Mouse (Mus musculus) intestine, embryonic 14.5 days (tissue): Measurements from ENCODE around the gene Id2. TPM values are rescaled to one million over a fixed set of nuclear protein-coding genes. Genes with fewer than 3 reads are reported as not detected.

ENCODE experiments used
- ATAC-seq: fragments of 200-750 bp; cut with Nextera tagmentation; replicated peaks from 2 replicates; pipeline ENCODE4 v1.8.0; 2017; ENCODE audit warnings: low read depth, moderate number of reproducible peaks, moderate TSS enrichment, moderate library complexity; ENCODE audit not compliant: low FRiP score, low TSS enrichment
- DNase-seq: peaks from one replicate; pipeline ENCODE4 v3.0.0-alpha.2; 2018; ENCODE audit warnings: low spot score
- H3K27ac ChIP-seq: fragments of 300-500 bp; sonication (generic); 2 replicates; pipeline ENCODE4 v1.5.1; 2014; ENCODE audit warnings: low read depth, mild to moderate bottlenecking, control low read depth
- H3K27me3 ChIP-seq: fragments of 300-500 bp; sonication (generic); replicated peaks from 2 replicates; pipeline ENCODE4 v1.6.1; 2014; ENCODE audit warnings: low read length, control low read depth; ENCODE audit not compliant: control insufficient read depth, insufficient read depth
- H3K36me3 ChIP-seq: fragments of 300-500 bp; sonication (generic); 2 replicates; pipeline ENCODE4 v1.6.1; 2014; ENCODE audit warnings: low read length, control low read depth; ENCODE audit not compliant: control insufficient read depth, insufficient read depth
- H3K4me1 ChIP-seq: fragments of 300-500 bp; sonication (generic); replicated peaks from 2 replicates; pipeline ENCODE4 v1.6.1; 2014; ENCODE audit warnings: low read length, control low read depth, mixed read lengths; ENCODE audit not compliant: control insufficient read depth, insufficient read depth
- H3K4me2 ChIP-seq: fragments of 300-500 bp; sonication (generic); 2 replicates; pipeline ENCODE4 v1.6.1; 2014; ENCODE audit warnings: low read length
- H3K4me3 ChIP-seq: fragments of 300-500 bp; sonication (generic); 2 replicates; pipeline ENCODE4 v1.5.1; 2014; ENCODE audit warnings: low read depth, low read length, control low read depth, mixed read lengths
- H3K9ac ChIP-seq: fragments of 300-500 bp; sonication (generic); 2 replicates; pipeline ENCODE4 v1.6.1; 2014; ENCODE audit warnings: mild to moderate bottlenecking, low read length
- H3K9me3 ChIP-seq: fragments of 300-500 bp; sonication (generic); 2 replicates; pipeline ENCODE4 v1.6.1; 2016; ENCODE audit warnings: low read length, control low read depth; ENCODE audit not compliant: control insufficient read depth
- WGBS: fragments of 180-500 bp; shearing (Covaris S2); extraction: QIAGEN DNeasy Blood & Tissue Kit; methylation state at CpG from one replicate; pipeline ENCODE4 v1.1.7; 2014; 5-methylcytosine and 5-hydroxymethylcytosine counted together
- polyA plus RNA-seq: library from polyadenylated mRNA; unstranded; fragments of >200 nt; fragmentation: Nextera tagmentation; extraction: Ambion mirVana; gene quantifications from 2 replicates; pipeline ENCODE4 v1.2.1, GENCODE M21; 2014

Id2 gene
- polyA plus RNA-seq, 1 experiment from 2014 or later = 502 TPM

DNA sequence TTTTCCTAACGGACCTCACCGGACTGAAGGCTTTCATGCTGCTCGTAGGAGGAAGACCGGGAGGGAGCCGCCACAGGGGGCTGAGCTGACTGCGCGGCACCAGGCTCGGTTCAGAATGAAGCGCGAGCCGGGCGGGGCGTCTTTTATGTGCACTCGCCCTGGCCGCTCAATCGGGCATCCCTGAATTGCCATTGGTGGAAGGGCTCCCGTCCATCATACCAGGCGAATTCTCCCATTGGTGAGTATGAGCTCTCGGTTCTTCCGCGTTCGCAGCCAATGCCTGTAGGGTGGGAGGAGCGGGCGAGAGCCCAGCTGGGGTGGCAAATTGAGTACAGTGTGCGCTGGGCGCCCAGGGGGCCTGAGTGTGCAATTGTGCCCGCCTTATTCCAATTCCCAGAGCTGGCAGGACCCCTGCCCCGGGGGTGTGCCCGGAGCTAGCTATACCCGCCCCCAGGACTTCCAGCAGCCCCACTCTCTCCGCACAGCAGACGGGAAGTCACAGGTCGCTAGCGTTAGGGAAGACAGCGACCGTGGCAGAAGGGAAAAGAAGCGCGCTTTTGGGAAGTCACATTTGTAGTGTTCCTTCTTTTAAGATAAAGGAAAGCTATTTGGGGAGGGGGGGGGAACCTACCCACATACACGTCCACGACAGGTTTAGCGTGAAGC lies 833 bp downstream of the Id2 start:
- peak; percentile 79 for ATAC-seq

DNA sequence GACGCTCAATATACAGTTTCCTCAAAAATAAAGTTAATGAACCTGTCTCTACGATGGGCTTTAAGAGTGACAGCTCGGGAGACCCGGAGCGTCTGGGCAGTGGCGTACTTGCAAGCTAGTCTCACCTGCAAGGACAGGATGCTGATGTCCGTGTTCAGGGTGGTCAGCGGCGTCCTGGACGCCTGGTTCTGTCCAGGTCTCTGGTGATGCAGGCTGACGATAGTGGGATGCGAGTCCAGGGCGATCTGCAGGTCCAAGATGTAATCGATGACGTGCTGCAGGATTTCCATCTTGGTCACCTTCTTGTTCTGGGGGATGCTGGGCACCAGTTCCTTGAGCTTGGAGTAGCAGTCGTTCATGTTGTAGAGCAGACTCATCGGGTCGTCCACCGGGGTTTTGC lies 1.4 kb downstream of the Id2 start:
- H3K4me2 ChIP-seq = peak overlapping the region; percentile 89
- peak overlapping the region; percentile 93 for H3K9ac ChIP-seq
- 0% methylated on average over 19 of the region's 19 CpGs for WGBS
- no peaks in the 10 kb centered on the region for H3K9me3 ChIP-seq
- H3K4me3 ChIP-seq = peak overlapping the region; percentile 94
- peak overlapping the region; percentile 74 for H3K27ac ChIP-seq
- 0 out of 2 replicates have a peak, but pooled peaks cover 3% of the 10 kb centered on the region for H3K36me3 ChIP-seq
- no peaks in the 10 kb centered on the region for H3K27me3 ChIP-seq
- no peak for DNase-seq
- ATAC-seq = no peak
- H3K4me1 ChIP-seq = peaks cover 20% of the 10 kb centered on the region

More for the DNA sequence above, 833 bp downstream of the Id2 start:
- no peaks in the 10 kb centered on the region for H3K9me3 ChIP-seq
- H3K9ac ChIP-seq = peak overlapping the region; percentile 93
- DNase-seq = peak; percentile 98
- peak overlapping the region; percentile 89 for H3K4me2 ChIP-seq
- H3K27ac ChIP-seq = peak overlapping the region; percentile 99
- H3K27me3 ChIP-seq = no peaks in the 10 kb centered on the region
- peaks cover 22% of the 10 kb centered on the region for H3K4me1 ChIP-seq
- 0 out of 2 replicates have a peak, but pooled peaks cover 3% of the 10 kb centered on the region for H3K36me3 ChIP-seq
- WGBS = under 1% methylated on average over 41 of the region's 41 CpGs
- peak overlapping the region; percentile 94 for H3K4me3 ChIP-seq

- ATAC-seq = no peak
- peak overlapping the region; percentile 94 for H3K4me3 ChIP-seq
- 0 out of 2 replicates have a peak, but pooled peaks cover 3% of the 10 kb centered on the region for H3K36me3 ChIP-seq
- DNase-seq = peak; percentile 77
- peak overlapping the region; percentile 89 for H3K4me2 ChIP-seq
- under 1% methylated on average over 22 of the region's 22 CpGs for WGBS
- H3K27me3 ChIP-seq = no peaks in the 10 kb centered on the region
- H3K27ac ChIP-seq = peak overlapping the region; percentile 74
- H3K9ac ChIP-seq = peak overlapping the region; percentile 93
- H3K9me3 ChIP-seq = no peaks in the 10 kb centered on the region
- peaks cover 20% of the 10 kb centered on the region for H3K4me1 ChIP-seq
Observed at GRCm38 (mm10) chr12:25094621-25095521, 2.1 kb downstream of the Id2 start.

DNA sequence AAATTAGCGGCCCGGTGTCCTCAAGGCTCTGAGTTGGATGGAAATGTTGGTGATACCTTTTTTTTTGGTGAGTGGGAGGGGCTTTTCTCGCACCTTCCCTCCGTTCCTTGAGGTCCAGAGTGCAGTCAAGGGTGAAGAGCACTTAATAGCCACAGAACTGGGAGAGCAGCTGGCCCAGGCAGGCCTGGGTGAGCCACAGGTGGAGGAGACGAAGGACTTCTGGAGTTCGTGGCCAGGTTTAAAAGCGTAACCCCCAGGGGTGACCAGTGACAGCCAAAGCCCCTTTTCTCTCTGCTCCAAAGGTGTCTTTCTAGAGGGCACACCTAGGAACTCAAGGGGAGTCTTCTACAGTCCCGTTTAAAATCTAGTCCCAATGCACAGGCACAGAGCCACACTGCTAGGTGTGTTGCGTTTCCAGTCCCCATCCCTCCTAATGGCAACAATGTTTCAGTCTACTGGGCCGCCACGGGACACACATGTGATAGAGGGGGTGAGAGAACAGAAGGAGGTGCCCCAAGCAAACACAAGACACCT lies 3.6 kb downstream of the Id2 start:
- Histone ChIP-seq H3K9ac (peak overlapping the region; percentile 59), H3K27ac (peak overlapping the region; percentile 69), H3K4me1 (peaks cover 20% of the 10 kb centered on the region), H3K27me3 (no peaks in the 10 kb centered on the region), H3K36me3 (0 out of 2 replicates have a peak, but pooled peaks cover 3% of the 10 kb centered on the region), H3K4me2 (peak overlapping the region; percentile 67), H3K4me3 (peak overlapping the region; percentile 47), H3K9me3 (no peaks in the 10 kb centered on the region)
- no peak for DNase-seq
- WGBS = 14% methylated on average over 11 of the region's 11 CpGs
- no peak for ATAC-seq

DNA sequence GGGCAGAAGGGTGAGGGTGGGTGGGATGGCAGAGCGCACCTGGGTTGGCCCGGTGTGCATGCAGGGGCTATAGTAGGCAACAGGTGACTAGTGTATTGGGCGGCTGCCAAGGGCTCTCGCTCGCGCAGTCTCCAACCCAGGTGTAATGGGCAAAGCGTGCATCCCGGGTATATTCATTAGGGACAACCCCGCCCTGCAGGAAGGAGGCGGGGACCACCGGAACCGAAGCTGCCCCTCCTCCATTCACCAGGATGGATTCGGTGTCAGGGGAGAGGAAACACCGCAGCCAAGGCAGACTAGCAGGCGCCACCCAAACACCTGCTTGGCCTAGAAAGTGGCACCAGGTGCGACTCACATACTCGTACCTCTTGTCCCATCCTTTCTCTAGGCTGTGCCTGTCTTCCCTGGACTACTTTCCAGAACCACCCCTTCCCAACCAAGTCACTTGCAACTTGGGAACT lies 4.2 kb downstream of the Id2 start:
- H3K36me3 ChIP-seq = 0 out of 2 replicates have a peak, but pooled peaks cover 3% of the 10 kb centered on the region
- H3K9ac ChIP-seq = peak overlapping the region; percentile 59
- H3K27ac ChIP-seq = peak overlapping the region; percentile 69
- H3K4me1 ChIP-seq = peaks cover 18% of the 10 kb centered on the region
- H3K27me3 ChIP-seq = no peaks in the 10 kb centered on the region
- peak; percentile 53 for ATAC-seq
- H3K4me3 ChIP-seq = peak overlapping the region; percentile 47
- H3K9me3 ChIP-seq = no peaks in the 10 kb centered on the region
- peak; percentile 88 for DNase-seq
- WGBS = 4% methylated on average over 15 of the region's 17 CpGs
- peak overlapping the region; percentile 67 for H3K4me2 ChIP-seq

DNA sequence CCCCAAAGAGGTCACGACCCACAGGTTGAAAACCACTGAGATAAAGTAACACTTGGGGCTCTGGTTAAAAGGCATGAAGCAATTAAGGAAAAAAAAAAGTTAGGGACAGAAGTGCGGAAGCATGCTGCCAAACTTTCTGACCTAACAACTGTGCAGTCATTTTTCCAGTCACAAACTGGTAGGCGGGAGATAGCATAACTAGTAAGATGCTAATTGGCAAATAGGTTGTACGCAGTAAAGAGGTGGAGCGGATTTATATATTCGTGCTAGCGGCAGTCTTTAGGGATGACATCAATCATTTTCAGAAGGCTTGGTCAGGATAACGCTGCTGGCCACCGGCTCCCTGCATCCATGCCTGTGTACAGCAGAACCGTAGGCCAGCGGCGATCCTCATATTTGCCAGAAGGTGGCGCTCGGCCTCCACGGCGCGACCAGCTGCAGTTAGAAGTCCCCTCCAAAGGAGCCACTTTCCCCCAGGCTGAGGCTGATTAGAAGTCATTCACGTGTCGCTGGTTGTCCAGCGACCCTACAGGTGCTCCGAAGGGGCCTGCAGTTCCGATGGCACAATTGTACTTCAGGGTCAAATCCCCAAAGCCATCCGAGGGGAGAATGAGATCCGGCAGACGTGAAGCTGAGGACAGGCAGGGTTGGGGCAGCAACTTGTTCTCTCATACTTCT lies 4.8 kb downstream of the Id2 start:
- DNase-seq = peak; percentile 97
- ATAC-seq = peak; percentile 58
- Histone ChIP-seq H3K36me3 (0 out of 2 replicates have a peak, but pooled peaks cover 3% of the 10 kb centered on the region), H3K27ac (peak overlapping the region; percentile 69), H3K4me1 (peaks cover 12% of the 10 kb centered on the region), H3K27me3 (no peaks in the 10 kb centered on the region), H3K4me2 (peak overlapping the region; percentile 67), H3K4me3 (peak overlapping the region; percentile 47), H3K9ac (peak overlapping the region; percentile 59), H3K9me3 (no peaks in the 10 kb centered on the region)
- 7% methylated on average over 25 of the region's 25 CpGs for WGBS

GRCm38 (mm10) chr12:25089433-25089832 lies 7.5 kb downstream of the Id2 start:
- 47% methylated on average over 1 of the region's 1 CpGs for WGBS
- H3K4me3 ChIP-seq = no peak overlapping the region
- H3K27me3 ChIP-seq = no peaks in the 10 kb centered on the region
- no peak overlapping the region for H3K27ac ChIP-seq
- DNase-seq (no peak), ATAC-seq (no peak)
- no peak overlapping the region for H3K4me2 ChIP-seq
- H3K4me1 ChIP-seq = peaks cover 6% of the 10 kb centered on the region; the same call in 1 of the 2 replicates
- no peaks in the 10 kb centered on the region for H3K9me3 ChIP-seq
- H3K36me3 ChIP-seq = 0 out of 2 replicates have a peak, but pooled peaks cover 3% of the 10 kb centered on the region
- no peak overlapping the region for H3K9ac ChIP-seq

GRCm38 (mm10) chr12:25086966-25087365 lies 10.0 kb downstream of the Id2 start:
- Histone ChIP-seq H3K4me1 (0 out of 2 replicates have a peak, but pooled peaks cover under 1% of the 10 kb centered on the region), H3K4me2 (no peak overlapping the region), H3K4me3 (no peak overlapping the region), H3K27ac (no peak overlapping the region), H3K36me3 (no peaks in the 10 kb centered on the region), H3K9ac (no peak overlapping the region), H3K9me3 (no peaks in the 10 kb centered on the region), H3K27me3 (no peaks in the 10 kb centered on the region)
- ATAC-seq (no peak), DNase-seq (no peak)
- WGBS = 71% methylated on average over 4 of the region's 4 CpGs
